ENCODE assay signal across 15 mouse cellular contexts in genomic region chr9:105774321-105774720, GRCm38 (mm10). TPM values are rescaled to one million over a fixed set of nuclear protein-coding genes. Genes with fewer than 3 reads are reported as not detected.
"Had no signal": no experiment of that assay in that cellular context is flagged by ENCODE, and none has a peak within 500 bp of the region (broad histone marks: within the 10 kb centered on the region; RNA-seq: fewer than 3 reads in every experiment).

No protein-coding gene starts in this region.

- H3K27me3 ChIP-seq: intestine, embryonic 15.5 days; limb, embryonic 12.5 days; liver, embryonic 13.5 days; midbrain, embryonic 12.5 days; neural tube, embryonic 12.5 days had no signal

- H3K9me3 ChIP-seq: intestine, embryonic 15.5 days; limb, embryonic 12.5 days; liver, embryonic 13.5 days; midbrain, embryonic 12.5 days; neural tube, embryonic 12.5 days had no signal

- H3K36me3 ChIP-seq: intestine, embryonic 15.5 days; limb, embryonic 12.5 days; liver, embryonic 13.5 days; midbrain, embryonic 12.5 days; neural tube, embryonic 12.5 days had no signal

- DNase-seq: liver; liver, embryonic 13.5 days; liver, postnatal 0 days; right cerebral cortex, postnatal 25 days; thymus, postnatal 4 days had no signal

- ATAC-seq: intestine, embryonic 15.5 days; liver, postnatal 0 days; lung, postnatal 0 days had no signal

- H3K9ac ChIP-seq: intestine, embryonic 15.5 days; limb, embryonic 12.5 days; liver, embryonic 13.5 days; liver, postnatal 0 days; midbrain, embryonic 12.5 days; neural tube, embryonic 12.5 days had no signal

- H3K4me3 ChIP-seq: intestine, embryonic 15.5 days; layer of hippocampus, adult 2 months; limb, embryonic 12.5 days; liver, embryonic 13.5 days; midbrain, embryonic 12.5 days; neural tube, embryonic 12.5 days had no signal

- H3K4me1 ChIP-seq: intestine, embryonic 15.5 days; liver, embryonic 13.5 days; midbrain, embryonic 12.5 days had no signal

- H3K4me2 ChIP-seq: intestine, embryonic 15.5 days; limb, embryonic 12.5 days; liver, embryonic 13.5 days; midbrain, embryonic 12.5 days; neural tube, embryonic 12.5 days had no signal

- H3K27ac ChIP-seq: intestine, embryonic 15.5 days; kidney, postnatal 0 days; layer of hippocampus, adult 2 months; limb, embryonic 12.5 days; liver, embryonic 13.5 days; midbrain, embryonic 12.5 days; neural tube, embryonic 12.5 days had no signal

RNA-seq across cellular contexts. Expression of gene Col6a6, which starts 53.6 kb away (rescaled TPM):
- total RNA-seq: megakaryocyte progenitor cell, adult 5-6 weeks; monocyte, adult 5-6 weeks had no signal
- polyA plus RNA-seq: small intestine, adult 2 months had no signal
